Mouse (Mus musculus) embryonic facial prominence, embryonic 12.5 days (tissue): ENCODE measurements around the gene Lhx9. TPM values are rescaled to one million over a fixed set of nuclear protein-coding genes. Genes with fewer than 3 reads are reported as not detected.

Experiments
- ATAC-seq: fragments of 200-750 bp; cut with Nextera tagmentation; 2 replicates; pipeline ENCODE4 v1.8.0; 2017; ENCODE audit not compliant: insufficient number of reproducible peaks, insufficient read depth, low FRiP score, low TSS enrichment
- H3K27ac ChIP-seq: fragments of 300-500 bp; sonication (generic); 2 replicates; pipeline ENCODE4 v1.5.1; 2016; ENCODE audit warnings: mild to moderate bottlenecking
- H3K27me3 ChIP-seq: fragments of 300-500 bp; sonication (generic); 2 replicates; pipeline ENCODE4 v1.6.1; 2016; ENCODE audit warnings: mild to moderate bottlenecking, moderate library complexity
- H3K36me3 ChIP-seq: fragments of 300-500 bp; sonication (generic); 2 replicates; pipeline ENCODE4 v1.6.1; 2016; ENCODE audit warnings: mild to moderate bottlenecking
- H3K4me1 ChIP-seq: fragments of 300-500 bp; sonication (generic); 2 replicates; pipeline ENCODE4 v1.6.1; 2016
- H3K4me2 ChIP-seq: fragments of 300-500 bp; sonication (generic); replicated peaks from 2 replicates; pipeline ENCODE4 v1.6.1; 2016; ENCODE audit warnings: mild to moderate bottlenecking, moderate library complexity
- H3K4me3 ChIP-seq: fragments of 300-500 bp; sonication (generic); 2 replicates; pipeline ENCODE4 v1.5.1; 2016; ENCODE audit warnings: mild to moderate bottlenecking
- H3K9ac ChIP-seq: fragments of 300-500 bp; sonication (generic); 2 replicates; pipeline ENCODE4 v1.6.1; 2016; ENCODE audit warnings: mild to moderate bottlenecking, moderate library complexity
- H3K9me3 ChIP-seq: fragments of 300-500 bp; sonication (generic); 2 replicates; pipeline ENCODE4 v1.6.1; 2016; ENCODE audit warnings: mild to moderate bottlenecking, moderate library complexity
- WGBS: fragments of 180-500 bp; shearing (Covaris S2); methylation state at CpG from one replicate; pipeline ENCODE4 v1.1.7; 2016; 5-methylcytosine and 5-hydroxymethylcytosine counted together
- polyA plus RNA-seq: library from polyadenylated mRNA; unstranded; fragments of >200 nt; fragmentation: Nextera tagmentation; extraction: Ambion mirVana; gene quantifications from 2 replicates; pipeline ENCODE4 v1.2.1, GENCODE M21; 2016

The Lhx9 gene
- polyA plus RNA-seq, 1 experiment from 2014 or later: 0.91 TPM

- Histone ChIP-seq H3K27ac (no peak overlapping the region), H3K9me3 (no peaks in the 10 kb centered on the region), H3K4me3 (no peak overlapping the region), H3K4me1 (0 out of 2 replicates have a peak, but pooled peaks cover 2% of the 10 kb centered on the region), H3K27me3 (no peaks in the 10 kb centered on the region), H3K4me2 (no peak overlapping the region), H3K36me3 (no peaks in the 10 kb centered on the region), H3K9ac (no peak overlapping the region)
- ATAC-seq: no peak
- 28% methylated on average over 5 of the region's 5 CpGs for WGBS
Measured at GRCm38 (mm10) chr1:138784019-138784418, 64.4 kb downstream of the Lhx9 start.

Other genes starting within 250 kb of the Lhx9 start
- gene Nek7, start 228.4 kb downstream of the Lhx9 start, polyA plus RNA-seq: 29.2 and 31.5 TPM in 2 replicates
- 43.2 and 43.4 TPM in 2 replicates for gene 2310009B15Rik, start 8.3 kb upstream of the Lhx9 start, polyA plus RNA-seq
- 6.4 and 7.5 TPM in 2 replicates for gene Dennd1b, start 114.9 kb upstream of the Lhx9 start, polyA plus RNA-seq